Mouse (Mus musculus) liver (tissue): ENCODE results near the gene St6galnac1.
A peak's percentile ranks its signal among the peaks of the same experiment; 100 is the strongest.
"Not testable (repeated sequence)": the region's sequence is repeated elsewhere in the genome, so short reads cannot be mapped to it uniquely, and the experiment has no call there.

ENCODE experiments used
- DNase-seq: peaks from one replicate; pipeline ENCODE4 v3.0.0-alpha.2; 2020; ENCODE audit warnings: mixed read lengths

Gene St6galnac1

DNA sequence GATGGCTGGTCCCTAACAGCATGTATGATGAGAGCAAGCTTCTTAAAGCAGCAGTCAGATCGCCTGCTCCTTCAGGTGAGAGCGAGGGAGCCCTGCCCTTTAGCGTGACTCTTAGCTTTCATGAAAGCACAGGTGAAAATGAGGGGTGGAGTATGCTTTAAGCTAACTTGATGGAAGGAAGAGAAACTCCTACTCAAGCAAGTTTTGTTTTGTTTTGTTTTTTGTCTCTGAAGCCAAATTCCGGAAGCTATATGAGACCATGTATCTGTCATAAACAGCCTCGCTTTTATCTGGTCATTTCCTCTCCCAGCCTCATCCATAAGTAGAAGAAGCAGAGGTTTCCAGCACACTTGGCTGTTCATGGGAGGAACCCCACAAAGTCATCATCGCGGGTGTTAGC, at the start of gene St6galnac1:
Gene St6galnac1 (minus strand): TSS at position 101 of the 400 bp plus-strand sequence.
- no peak for DNase-seq

DNA sequence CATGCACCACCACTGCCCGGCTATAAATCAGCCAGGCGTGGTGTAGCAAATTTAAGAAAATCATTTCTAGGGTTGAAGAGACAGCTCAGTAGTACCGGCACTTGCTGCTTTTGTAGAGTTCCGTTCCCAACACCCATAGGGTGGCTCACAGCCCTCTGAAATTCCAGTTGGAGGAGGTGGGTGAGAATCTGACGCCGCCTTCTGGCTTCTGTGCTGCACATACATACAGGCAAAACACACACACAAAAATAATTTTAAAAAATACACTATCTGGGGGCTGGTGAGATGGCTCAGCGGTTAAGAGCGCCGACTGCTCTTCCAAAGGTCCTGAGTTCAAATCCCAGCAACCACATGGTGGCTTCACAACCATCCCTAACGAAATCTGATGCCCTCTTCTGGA, 48.6 kb upstream of the St6galnac1 start:
- not testable (repeated sequence) for DNase-seq

DNA sequence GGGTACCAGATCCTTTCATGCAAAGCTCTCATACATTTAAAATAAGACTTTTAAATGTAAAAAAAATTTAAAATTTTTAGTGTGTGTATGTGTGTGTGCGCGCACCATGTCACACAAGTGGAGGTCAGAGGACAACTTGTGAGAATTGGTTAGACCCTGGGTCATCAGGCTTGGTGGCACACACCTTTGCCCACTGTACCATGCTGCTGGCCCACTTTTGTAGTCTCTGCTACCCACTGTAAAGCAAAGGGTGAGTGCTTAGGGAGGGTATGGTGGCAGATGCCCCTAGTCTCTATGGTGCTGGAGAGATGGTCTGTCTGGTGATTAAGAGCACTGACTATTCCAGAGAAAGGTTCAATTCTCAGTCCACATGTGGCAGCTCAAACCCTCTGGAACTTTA, 47.9 kb upstream of the St6galnac1 start:
- DNase-seq = no peak

DNA sequence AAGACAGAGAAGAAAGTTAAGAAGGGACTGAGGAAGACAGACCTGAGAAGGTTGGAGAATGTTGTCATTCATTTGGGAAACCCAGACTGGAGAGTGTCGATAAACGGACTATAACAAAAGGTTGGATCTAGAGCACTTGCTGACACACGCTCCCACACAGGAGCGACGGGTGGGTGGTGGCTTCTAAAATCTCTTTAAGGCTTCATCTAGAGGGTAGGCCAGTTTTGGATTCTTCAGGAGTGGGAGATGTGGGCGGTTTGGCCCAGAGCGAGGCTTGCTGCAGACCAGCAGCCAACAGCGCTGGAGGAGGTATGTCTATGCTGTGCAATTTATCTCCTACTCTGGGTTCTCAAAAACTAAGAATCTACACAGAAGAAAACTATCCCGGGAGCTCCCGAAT, 47.3 kb upstream of the St6galnac1 start:
- no peak for DNase-seq

DNA sequence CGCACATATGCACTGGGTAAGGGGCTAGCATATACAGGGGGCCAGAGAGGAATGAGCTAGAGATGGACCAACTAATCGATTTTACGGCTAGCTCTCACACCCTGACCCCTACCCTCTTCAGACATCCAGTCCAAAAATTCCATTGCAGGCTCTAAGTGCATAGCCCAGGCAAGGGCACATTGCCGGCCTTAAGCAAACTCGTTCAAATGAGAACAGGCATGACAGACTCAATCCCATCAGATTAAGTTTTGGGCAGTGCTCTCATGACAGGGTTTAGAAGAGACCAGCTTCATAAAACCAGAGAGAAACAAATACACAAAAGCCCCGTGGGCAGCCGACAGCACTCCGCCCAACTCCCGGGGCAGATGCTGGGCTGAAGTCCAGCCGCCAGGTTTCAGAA, 46.9 kb upstream of the St6galnac1 start:
- DNase-seq = no peak

DNA sequence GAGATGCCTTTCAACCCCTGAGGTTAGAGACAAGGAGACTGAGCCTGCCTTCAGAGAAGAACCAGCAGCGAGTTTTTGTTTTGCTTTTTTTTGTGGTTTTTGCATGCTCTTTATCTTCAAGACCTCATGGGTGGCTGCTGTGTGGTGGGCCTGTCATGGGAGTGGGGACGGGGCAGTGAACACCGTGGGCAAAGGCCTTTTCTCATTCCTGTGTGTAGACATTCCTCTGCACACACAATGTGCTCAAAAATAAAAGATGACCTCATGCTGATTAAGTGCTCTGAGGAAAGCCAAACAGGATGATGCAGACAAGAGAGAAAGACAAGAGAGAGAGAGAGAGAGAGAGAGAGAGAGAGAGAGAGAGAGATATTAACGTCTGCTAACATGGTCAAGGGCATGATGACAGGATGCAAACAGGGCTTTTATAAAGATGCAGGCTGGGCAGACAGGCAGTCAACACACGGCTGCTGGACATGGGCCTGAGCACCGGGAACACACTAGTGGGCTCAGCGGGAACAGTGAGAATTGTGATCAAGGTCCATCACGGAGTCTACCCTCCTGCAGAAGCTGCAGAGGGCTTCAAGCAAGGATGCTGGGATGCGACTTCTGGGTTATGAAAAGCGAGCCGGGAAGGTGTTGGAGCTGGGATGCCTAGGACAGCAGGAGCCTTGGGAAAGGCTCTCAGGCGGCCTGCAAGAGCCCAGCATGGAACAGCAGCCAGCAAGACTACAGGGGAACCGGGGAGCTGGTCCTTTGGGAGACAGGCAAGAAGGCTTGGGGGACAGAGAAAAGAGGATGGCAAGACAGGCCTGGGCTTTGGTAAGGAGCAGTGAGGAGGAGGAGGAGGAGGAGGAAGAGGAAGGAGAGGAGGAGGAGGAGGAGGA, 46.0 kb upstream of the St6galnac1 start:
- no peak for DNase-seq

DNA sequence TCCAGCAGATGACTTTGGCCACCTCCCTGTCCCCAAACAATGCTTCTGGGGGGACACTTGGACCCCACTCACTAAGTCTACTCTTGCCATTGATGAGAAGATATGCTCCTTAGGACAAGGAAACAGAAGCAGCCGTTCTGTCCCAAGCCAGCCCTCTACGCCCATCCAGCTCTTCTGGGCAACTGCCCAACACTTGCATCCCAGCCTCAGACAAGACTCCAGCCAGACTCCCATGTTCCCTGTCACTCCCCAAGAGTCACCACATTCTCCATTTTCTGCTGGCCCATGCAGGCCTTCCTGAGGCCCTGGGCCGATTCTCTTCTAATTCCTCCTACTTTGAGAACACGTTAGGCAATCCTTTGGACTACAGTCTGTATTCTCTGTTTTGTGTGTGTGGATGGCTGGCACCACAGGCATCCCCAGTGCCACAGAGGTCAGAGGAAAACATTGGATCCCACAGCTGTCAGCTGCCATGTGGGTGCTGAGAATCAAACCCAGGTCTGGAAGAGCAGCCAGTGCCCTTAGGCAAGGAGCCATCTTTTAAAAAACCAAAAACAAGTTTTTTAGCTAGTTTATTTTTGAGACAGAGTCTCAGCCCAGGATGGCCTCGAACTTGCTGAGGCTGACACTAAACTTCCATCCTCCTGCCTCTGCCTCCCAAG, 44.8 kb upstream of the St6galnac1 start:
- no peak for DNase-seq

DNA sequence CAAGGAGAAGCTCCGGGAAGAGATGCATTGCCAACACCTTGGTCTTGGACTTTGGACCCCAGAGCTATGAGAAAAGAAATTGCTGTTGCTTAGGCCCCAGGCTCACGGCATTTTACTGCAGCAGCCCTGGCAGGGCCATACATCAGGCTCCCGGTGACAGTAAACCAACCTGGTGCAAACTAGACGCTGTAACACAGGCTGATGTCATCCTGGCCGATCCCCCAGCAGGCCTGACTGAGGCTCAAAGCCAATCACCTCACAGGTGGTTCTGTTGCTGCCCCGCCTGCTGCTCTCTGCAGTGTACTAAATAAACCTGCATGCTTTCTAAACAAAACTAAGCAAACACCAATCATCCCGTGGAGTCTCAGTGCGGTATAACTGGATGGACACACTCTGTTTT, 43.4 kb upstream of the St6galnac1 start:
- no peak for DNase-seq

DNA sequence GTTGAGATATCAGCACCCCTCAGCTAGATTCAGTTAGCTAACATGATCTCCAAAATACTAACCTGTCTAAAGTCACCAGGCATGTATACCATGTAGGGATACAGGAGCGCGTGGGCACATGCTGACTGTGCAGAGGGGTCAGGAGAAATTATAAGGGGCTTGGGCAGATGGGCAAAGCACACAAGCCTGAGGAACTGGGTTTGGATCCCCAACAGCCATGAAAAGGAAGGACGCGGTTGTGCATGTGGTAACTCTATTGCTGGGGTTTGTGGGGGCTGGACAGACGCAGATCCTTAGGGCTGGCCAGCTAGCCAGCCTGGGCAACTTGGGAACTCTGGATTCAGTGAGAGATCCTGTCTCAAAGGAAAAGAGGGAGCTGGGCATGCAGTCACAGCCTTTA, 42.3 kb upstream of the St6galnac1 start:
- no peak for DNase-seq

DNA sequence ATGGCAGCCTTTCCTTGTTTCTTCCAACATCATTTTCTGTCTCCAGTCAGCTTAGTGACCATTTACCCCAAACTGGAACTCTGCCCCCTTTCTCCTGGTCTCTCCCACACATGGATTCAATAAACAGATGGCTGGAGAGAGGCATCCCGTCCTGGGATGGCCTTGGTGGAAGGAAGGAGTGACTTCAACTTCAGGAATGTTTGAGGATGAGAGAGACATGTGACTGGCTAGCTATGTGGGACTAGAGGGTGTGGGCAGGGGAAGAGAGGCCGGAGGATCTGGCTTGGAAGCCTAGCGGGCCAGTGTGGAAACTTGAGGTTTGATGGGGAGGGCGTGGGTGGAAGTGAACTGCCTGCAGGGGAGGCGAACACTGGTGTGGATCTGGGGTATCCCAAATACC, 41.5 kb upstream of the St6galnac1 start:
- no peak for DNase-seq

DNA sequence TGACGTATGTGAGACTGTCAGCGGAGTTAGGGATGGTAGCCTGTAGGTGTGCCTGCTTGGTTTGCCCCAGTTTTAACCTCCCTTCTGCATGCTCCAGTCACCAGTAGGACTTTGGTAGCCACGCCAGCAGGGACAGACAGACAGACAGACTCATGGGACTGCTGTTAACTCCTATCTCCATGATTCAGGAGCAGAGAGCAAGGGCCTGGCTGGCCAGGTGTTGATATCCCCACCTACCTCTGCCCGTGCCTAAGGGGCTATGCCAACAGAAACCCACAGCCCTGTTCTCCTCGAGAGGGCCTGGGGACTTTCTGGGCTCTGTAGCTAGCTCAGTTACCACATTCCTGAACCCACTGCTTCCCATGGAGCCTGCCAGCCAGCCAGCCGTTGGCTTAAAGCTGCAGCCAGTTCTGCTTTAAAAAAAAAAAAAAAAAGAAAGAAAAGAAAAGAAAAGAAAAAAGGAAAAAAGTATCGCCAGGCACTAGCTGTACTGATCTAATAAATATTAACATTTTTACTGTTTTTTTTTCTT, 39.6 kb upstream of the St6galnac1 start:
- no peak for DNase-seq

DNA sequence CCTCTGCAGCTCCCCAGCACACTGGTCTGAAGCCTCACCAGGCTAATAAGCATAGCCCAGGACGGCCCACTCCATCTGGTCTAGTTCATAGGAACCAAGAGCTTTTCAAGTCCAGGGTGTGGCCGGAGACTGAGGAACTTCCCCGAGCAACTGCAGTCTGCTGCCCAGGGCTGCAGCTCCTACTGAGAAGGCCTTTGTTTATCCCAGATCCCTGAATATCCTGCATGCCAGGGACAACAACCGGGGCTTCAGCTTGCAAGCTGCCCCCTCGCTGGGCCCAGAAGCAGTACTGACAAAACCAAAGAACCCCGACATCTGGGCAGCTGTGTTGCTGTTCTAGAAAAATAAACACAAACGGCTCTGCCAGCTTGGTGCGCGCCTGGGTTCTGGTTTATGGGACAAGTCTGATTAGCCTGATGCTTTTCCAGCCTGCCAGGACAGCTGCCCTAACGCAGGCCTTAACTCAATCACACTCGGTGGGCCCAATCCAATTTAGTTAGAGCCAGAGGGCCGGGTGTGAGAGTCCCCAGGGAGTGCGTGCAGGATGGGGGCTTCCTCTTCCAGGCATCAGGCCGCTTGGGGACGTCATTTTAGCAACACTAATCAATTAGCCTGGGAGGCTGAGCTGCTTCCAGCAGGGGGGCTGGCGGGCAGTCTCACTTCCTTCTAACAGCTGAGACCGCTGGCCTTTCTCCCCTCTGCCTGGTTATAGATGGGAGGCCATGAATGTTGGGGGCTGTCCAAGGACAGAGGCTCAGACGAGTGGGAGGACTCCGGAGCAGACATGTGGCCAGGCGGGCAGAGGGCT, 39.0 kb upstream of the St6galnac1 start:
- DNase-seq = peak; percentile 39

DNA sequence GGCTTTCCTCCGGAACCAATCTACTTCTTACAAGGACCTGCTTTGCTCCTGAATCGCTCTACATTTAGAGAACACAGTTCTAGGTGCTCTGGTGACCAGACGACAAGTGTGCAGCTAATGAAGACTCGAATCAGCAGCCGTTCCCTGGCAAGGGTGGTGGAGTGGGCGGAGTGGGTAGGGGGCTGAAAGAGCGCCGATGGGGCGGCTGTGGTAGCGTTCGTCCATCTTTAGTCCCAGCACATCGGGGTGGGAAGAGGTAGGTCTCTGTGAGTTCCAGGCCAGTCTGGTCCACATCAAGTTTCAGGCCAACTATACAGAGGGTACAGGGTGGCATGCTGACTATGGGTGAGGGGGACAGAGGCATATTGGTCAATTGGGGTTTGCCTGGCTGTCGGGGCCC, 38.3 kb upstream of the St6galnac1 start:
- DNase-seq = no peak

DNA sequence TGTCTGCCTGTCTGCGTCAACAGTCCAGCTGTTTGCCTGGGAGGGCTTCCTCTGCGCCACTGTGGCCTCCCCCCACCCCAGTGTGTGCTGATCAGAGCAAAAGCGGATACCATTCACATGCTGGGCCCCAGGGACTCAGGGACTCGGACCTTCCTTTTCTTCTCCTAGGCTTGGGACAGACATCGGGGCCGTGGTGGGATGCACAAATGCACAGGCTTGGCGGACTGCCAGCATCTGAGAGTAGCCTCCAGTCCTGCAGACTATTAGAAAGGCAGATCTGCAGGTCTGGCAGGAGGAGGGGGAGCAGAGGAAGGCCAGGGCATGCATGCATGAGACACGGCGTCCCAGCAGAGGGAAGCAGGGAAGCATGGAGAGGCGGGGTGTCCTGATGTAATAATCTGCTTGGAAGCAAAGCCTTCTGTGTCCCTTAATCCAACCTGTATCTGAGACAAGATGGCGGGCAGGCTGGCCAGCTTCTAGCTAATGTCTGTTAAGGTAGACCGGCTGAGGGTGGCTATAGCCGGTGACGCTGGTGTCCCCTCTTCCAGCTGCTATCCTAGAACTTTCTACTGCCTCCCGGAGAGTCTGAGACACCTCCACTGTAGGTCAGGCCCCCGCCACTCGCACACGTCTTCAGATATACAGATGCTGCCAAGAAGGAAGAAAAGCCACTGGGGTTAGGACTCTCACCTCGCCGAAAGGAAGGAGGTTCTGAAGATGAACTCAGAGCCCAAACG, 37.7 kb upstream of the St6galnac1 start:
- DNase-seq = peak; percentile 49

DNA sequence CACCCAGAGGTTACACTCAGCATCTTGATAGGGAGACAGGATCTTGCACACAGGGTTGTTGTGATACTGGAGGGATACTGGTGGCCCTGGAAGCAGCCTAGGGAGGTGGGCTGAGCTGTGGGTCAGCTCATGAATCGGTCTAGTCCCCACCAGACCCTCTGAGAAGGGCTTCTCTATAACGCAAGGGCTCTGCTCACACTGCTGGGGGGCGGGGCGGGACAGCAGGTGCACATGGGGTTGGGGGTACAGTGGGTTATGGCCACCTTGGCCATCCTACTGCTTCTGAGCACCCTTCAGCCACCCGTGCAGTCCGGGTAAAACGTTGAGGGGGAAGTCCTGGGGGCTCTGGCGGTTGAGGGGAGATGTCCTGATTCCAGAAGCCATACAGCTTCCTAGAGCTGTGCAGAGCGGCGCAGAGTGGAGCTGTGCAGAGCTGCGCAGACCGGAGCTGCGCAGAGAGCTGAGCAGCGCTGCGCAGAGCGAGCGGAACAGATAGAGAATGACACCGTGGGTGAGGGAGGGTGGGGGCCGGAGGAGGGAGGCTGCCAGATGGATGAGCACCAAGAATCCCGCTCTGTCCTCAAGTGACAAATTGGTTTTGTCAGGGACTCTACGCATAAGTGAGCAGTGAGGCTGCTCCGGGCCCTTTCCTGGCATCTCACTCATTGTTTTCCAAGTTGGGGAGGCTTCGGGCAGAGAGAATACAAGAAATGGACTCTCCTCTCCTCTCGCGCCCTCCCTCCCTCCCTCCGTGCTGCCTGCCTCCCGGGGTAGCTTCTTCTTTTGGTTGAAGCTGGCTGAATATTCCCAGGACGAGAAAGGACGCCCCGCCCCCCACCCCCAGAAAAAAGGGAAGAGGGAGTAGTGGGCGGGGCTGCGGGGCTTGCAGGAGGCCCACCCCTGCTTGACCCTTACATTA, 35.9 kb upstream of the St6galnac1 start:
- DNase-seq = peak; percentile 59

DNA sequence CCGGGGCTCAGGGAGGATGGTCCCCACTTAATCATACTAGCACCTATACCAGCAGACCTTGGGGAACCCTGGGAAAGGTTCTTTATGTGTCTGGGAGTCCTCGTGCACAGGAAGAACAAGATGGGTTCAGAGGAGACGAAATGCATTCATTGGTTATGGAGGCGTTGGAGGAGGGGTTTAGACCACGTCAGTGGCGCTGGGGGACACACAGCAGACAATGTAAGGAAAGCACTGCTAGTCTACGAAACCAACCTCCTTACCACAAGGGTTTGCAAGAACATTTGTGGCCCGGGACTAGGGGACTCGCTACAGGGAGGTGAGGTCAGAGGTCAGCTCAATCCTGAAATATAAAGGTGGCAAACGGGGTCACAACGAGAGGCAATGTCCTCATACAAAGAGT, 35.2 kb upstream of the St6galnac1 start:
- no peak for DNase-seq

DNA sequence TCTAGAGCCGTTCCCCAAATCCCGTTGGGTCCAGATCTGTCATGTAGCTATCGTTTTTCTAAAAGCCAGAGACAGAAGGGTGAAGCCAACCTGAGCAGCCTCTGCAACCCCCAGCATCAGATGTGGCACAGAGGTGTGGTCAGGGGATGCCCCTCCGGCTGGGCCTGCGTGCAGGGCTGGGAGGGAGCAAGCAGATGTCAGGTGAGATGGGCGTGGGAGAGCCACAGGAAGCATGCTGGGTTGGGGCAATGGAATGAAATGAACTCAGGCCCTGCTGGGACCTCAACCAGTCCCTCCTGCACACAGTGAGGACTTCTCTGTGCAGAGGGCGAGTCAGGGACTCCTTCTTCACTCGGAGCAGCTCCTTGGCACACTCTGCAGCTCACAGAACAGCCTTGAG, 34.2 kb upstream of the St6galnac1 start:
- no peak for DNase-seq

DNA sequence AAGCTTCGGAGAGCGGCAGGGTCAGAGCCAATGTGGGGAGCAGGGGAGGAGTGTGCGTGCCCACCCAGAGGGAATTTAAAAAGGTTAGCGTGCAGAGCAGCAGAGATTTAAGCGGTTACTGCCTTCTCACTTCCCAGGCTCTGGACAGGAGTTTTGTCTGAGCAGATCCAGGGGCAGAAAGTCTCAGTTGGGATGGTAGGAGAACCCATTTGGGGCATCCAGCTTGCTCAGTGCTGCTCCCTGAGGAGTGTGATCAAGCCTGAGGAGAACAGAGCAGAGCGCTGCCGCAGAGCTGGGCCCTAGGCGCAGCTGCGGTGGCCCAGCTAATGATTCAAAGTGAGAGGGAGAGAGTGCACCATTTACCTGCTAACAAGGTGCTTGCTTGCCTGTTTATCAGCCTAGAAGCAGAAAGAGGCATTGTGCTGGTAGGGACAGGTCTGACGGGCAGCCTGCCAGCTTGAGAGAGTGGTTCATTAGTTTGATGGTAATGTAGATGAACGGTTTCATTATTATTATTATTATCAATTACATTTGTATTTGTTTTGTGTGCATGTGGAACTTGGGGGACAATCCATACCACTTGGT, 33.6 kb upstream of the St6galnac1 start:
- DNase-seq = no peak

DNA sequence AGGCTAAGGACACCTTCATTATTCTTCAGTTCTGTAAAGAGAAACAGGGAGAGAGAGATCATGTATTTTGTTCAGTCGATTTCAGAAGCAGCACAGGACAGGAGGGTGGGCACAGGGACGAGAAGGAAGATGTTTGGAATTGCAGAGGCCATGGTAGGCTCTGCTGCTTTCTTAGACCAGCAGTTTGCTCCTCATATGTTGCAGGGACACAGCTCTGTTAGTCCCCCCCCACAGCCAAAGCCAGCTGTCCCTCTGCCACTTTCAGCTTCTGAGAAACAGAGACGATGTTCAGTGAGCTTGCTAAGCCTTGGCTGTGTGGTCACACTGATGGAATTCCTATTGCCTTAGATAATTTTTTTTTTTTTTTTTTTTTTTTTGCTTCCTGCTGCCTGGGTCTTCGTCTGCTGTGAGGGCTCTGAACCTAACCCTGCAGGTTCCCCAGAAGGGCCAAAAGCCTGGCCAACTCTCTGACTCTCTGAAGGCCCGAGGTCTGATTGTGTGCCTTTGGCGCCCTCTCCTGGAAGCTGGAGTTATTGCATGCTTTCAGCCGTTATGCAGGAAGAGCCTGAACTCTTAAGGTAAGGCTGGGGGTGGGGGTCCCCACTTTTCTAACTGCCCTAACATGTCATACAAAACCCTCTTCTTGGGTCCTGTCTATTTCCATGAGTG, 32.8 kb upstream of the St6galnac1 start:
- peak; percentile 79 for DNase-seq

DNA sequence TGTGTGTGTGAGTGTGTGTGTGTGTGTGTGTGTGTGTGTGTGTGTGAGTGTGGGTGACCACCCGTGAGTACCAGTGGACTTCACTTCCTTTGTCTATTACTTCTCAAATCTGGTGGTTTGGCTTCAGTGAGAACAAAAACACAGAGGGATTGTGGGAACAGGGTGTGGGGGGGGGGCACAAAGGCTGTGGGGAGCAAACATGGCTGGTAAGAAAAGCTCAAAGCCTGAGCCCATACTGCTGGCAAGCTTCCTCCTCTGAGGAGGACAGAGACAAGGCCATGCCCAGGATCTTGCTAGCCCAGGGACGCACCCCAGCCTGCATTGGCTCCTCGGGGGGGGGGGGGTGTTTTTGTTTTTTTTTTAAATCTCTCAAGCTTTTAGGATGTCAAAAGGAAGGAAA, 32.2 kb upstream of the St6galnac1 start:
- DNase-seq = no peak
